Comparison of ENCODE assay signal across 9 mouse cellular contexts in the genomic region with DNA sequence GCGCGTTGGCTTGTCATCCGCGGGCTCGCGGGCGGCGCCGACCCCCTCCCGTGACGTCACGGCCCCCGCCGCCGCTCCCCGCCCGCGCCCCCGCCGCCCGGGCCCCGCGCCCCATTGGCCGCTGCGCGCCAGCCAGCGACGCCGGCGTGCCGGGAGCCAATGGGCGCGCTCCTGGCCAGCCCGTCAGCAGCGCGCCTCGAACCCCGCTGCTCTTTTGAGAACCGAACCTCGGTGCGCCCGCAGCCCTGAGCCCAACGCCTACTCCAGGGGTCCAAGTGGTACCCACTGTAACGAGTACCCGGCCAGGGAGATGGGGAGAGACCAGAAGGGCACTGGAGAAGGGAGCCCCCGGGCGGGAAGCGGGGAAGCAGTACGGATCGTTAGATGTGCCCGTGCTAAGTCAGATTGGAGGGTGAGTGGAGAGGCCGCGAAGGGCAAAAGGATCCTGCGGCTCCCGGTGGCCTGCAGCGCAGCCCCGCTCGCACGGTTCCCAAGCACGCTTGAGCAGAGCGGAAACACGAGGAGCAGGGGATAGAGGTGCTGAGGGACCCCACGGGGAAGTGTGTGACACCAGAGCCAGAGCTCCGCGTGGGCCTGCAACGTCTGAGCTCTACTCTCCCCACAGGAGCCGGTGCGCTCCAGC. TPM values are rescaled to one million over a fixed set of nuclear protein-coding genes. Genes with fewer than 3 reads are reported as not detected.
DNase-seq lines count a peak whose midpoint lies in the region; ATAC-seq and TF ChIP-seq lines count a peak whose summit lies in the region.
"Had no signal": no experiment of that assay in that cellular context is flagged by ENCODE, and none has a peak within 500 bp of the region (broad histone marks: within the 10 kb centered on the region; RNA-seq: fewer than 3 reads in every experiment).

No protein-coding gene starts in this region.

- peak overlapping the region; percentile 55 for H3K9ac ChIP-seq in heart, embryonic 12.5 days

- TF ChIP-seq CTCF in embryonic fibroblast, embryonic 13.5 days (IDR thresholded peaks at IDR 0.05; ENCODE audit: borderline replicate concordance, insufficient read depth, low read length) = no peak

- intact Hi-C loops in heart, postnatal 10 days (cut with DNase I) = no loop called here

- no peak overlapping the region for H3K27ac ChIP-seq in heart, embryonic 12.5 days (ENCODE audit: poor library complexity, severe bottlenecking)
- H3K27ac ChIP-seq in embryonic fibroblast, embryonic 13.5 days (ENCODE audit: insufficient read depth, low read length) = no peak overlapping the region
- no peak overlapping the region; the same call in 1 of the 2 replicates for H3K27ac ChIP-seq in limb, embryonic 10.5 days

- TF ChIP-seq POLR2A in embryonic fibroblast, embryonic 13.5 days (IDR thresholded peaks at IDR 0.05; ENCODE audit: low read depth, low read length) = no peak

- peaks cover 26% of the 10 kb centered on the region for H3K4me1 ChIP-seq in heart, embryonic 12.5 days (replicated peaks)
- H3K4me1 ChIP-seq in embryonic fibroblast, embryonic 13.5 days (ENCODE audit: control insufficient read depth, insufficient read depth, low read length) = no peaks in the 10 kb centered on the region
- peaks cover 36% of the 10 kb centered on the region for H3K4me1 ChIP-seq in limb, embryonic 10.5 days

- no peaks in the 10 kb centered on the region for H3K9me3 ChIP-seq in heart, embryonic 12.5 days (replicated peaks)
- no peaks in the 10 kb centered on the region for H3K9me3 ChIP-seq in limb, embryonic 10.5 days (replicated peaks)

- H3K4me3 ChIP-seq in heart, embryonic 12.5 days = peak overlapping the region; percentile 62
- H3K4me3 ChIP-seq in embryonic fibroblast, embryonic 13.5 days (ENCODE audit: insufficient read depth, low read length) = peak overlapping the region; percentile 26; the same call in 1 of the 2 replicates
- H3K4me3 ChIP-seq in limb, embryonic 10.5 days = peak overlapping the region; percentile 60

- under 1% methylated on average over 66 of the region's 68 CpGs for WGBS in heart, embryonic 12.5 days
- WGBS in limb, embryonic 10.5 days = under 1% methylated on average over 68 of the region's 68 CpGs

- peak; percentile 65; the same call in 1 of the 2 replicates for ATAC-seq in heart, embryonic 12.5 days (ENCODE audit: insufficient number of reproducible peaks, low FRiP score)

- DNase-seq in heart, postnatal 10 days = no peak
- DNase-seq in ZHBTc4 (ENCODE audit: low read depth, low spot score) = peak; percentile 70
- DNase-seq in limb, embryonic 10.5 days (ENCODE audit: low spot score) = peak; percentile 80
- DNase-seq in retina, embryonic 14.5 days (ENCODE audit: low spot score) = peak; percentile 74
- DNase-seq in ovary, postnatal 14 days (ENCODE audit: low spot score) = no peak
- no peak for DNase-seq in gastrocnemius, adult 8-10 months (ENCODE audit: low spot score in 2 of 2)

- H3K36me3 ChIP-seq in heart, embryonic 12.5 days = no peaks in the 10 kb centered on the region
- no peaks in the 10 kb centered on the region for H3K36me3 ChIP-seq in limb, embryonic 10.5 days

- peaks cover 93% of the 10 kb centered on the region for H3K27me3 ChIP-seq in heart, embryonic 12.5 days (replicated peaks)
- peaks cover 100% of the 10 kb centered on the region for H3K27me3 ChIP-seq in limb, embryonic 10.5 days (ENCODE audit: low read depth, poor library complexity, severe bottlenecking)

- peak overlapping the region; percentile 91 for H3K4me2 ChIP-seq in heart, embryonic 12.5 days

RNA-seq across cellular contexts. Expression of a gene that starts 0.6 kb away (rescaled TPM):
- not detected in 2 replicates for polyA plus RNA-seq in heart, embryonic 12.5 days (2016; fragmentation: Nextera tagmentation; extraction: Ambion mirVana)
- not detected for total RNA-seq in heart, postnatal 10 days (2021)
- not detected in 2 replicates for polyA plus RNA-seq in embryonic fibroblast, embryonic 13.5 days (2011; ENCODE audit: insufficient read length, low read depth, missing spikeins)
- polyA plus RNA-seq in limb, embryonic 10.5 days (2016; fragmentation: Nextera tagmentation; extraction: Ambion mirVana) = not detected in 2 replicates
- not detected for total RNA-seq in gastrocnemius, adult 8-10 months (2022)
- total RNA-seq: heart, adult 18-20 months had no signal

Comparison
In these comparisons a context has a peak if more than half of its experiments do, and no peak if none do; other contexts are left out.
1. DNase-seq: peak in ZHBTc4 (single experiment), limb, embryonic 10.5 days (single experiment) and retina, embryonic 14.5 days (single experiment); none in heart, postnatal 10 days (0 of 2), ovary, postnatal 14 days (single experiment) and gastrocnemius, adult 8-10 months (0 of 2).
2. Peak in every context shown above with its lines, with median percentiles within 50 percentile points of each other: H3K4me3 ChIP-seq.